Mouse (Mus musculus) limb, embryonic 11.5 days (tissue): ENCODE measurements at regions not wholly inside any gene's neighbourhood (a gene's known extent, or its start where the extent isn't known, plus 50 kb on each side); places are given as distances from the start of the nearest gene placed in this dataset.

Source experiments
- ATAC-seq: fragments of 200-750 bp; cut with Nextera tagmentation; 2 replicates; pipeline ENCODE4 v1.8.0; 2017; ENCODE audit warnings: low read depth; ENCODE audit not compliant: insufficient number of reproducible peaks, low FRiP score, low TSS enrichment
- DNase-seq: peaks from one replicate; pipeline ENCODE4 v3.0.0-alpha.2; 2015; ENCODE audit warnings: low spot score
- H3K27ac ChIP-seq: fragments of 300-500 bp; sonication (generic); replicated peaks from 2 replicates; pipeline ENCODE4 v1.5.1; 2014; ENCODE audit warnings: low read depth, mild to moderate bottlenecking, low read length
- H3K27me3 ChIP-seq: fragments of 300-500 bp; sonication (generic); 2 replicates; pipeline ENCODE4 v1.6.1; 2014; ENCODE audit warnings: mild to moderate bottlenecking, low read length, mixed read lengths; ENCODE audit not compliant: control insufficient read depth, insufficient read depth
- H3K36me3 ChIP-seq: fragments of 300-500 bp; sonication (generic); 2 replicates; pipeline ENCODE4 v1.6.1; 2014; ENCODE audit warnings: mild to moderate bottlenecking, low read length, moderate library complexity, mixed read lengths; ENCODE audit not compliant: control insufficient read depth, insufficient read depth
- H3K4me1 ChIP-seq: fragments of 300-500 bp; sonication (generic); 2 replicates; pipeline ENCODE4 v1.6.1; 2014; ENCODE audit warnings: low read length, mixed read lengths; ENCODE audit not compliant: control insufficient read depth, insufficient read depth
- H3K4me2 ChIP-seq: fragments of 300-500 bp; sonication (generic); 2 replicates; pipeline ENCODE4 v1.6.1; 2014; ENCODE audit warnings: low read depth, mild to moderate bottlenecking, moderate library complexity; ENCODE audit not compliant: severe bottlenecking
- H3K4me3 ChIP-seq: fragments of 300-500 bp; sonication (generic); 2 replicates; pipeline ENCODE4 v1.5.1; 2014; ENCODE audit warnings: low read depth, low read length
- H3K9ac ChIP-seq: fragments of 300-500 bp; sonication (generic); 2 replicates; pipeline ENCODE4 v1.6.1; 2014; ENCODE audit warnings: mild to moderate bottlenecking, low read length
- H3K9me3 ChIP-seq: fragments of 300-500 bp; sonication (generic); 2 replicates; pipeline ENCODE4 v1.6.1; 2016; ENCODE audit warnings: low read length; ENCODE audit not compliant: control insufficient read depth
- WGBS: fragments of 180-500 bp; shearing (Covaris S2); extraction: QIAGEN DNeasy Blood & Tissue Kit; methylation state at CpG from one replicate; pipeline ENCODE4 v1.1.7; 2014; 5-methylcytosine and 5-hydroxymethylcytosine counted together

GRCm38 (mm10) chr15:85670176-85670788 is 64.5 kb upstream of the Ppara start:
- ATAC-seq (peak; percentile 65), DNase-seq (peak; percentile 64)
- Histone ChIP-seq H3K4me3 (peak overlapping the region; percentile 65), H3K4me1 (peaks cover 15% of the 10 kb centered on the region; the same call in 1 of the 2 replicates), H3K27ac (no peak overlapping the region), H3K27me3 (peaks cover 72% of the 10 kb centered on the region), H3K4me2 (peak overlapping the region; percentile 97), H3K36me3 (no peaks in the 10 kb centered on the region), H3K9me3 (no peaks in the 10 kb centered on the region), H3K9ac (peak overlapping the region; percentile 64)
- WGBS, result under 1% methylated on average over 52 of the region's 64 CpGs

GRCm38 (mm10) chr15:85670789-85671700 is 63.7 kb upstream of the Ppara start:
- H3K9ac ChIP-seq, result peak overlapping the region; percentile 64
- peaks cover 15% of the 10 kb centered on the region; the same call in 1 of the 2 replicates for H3K4me1 ChIP-seq
- H3K4me3 ChIP-seq, result peak overlapping the region; percentile 65
- ATAC-seq, result peak; percentile 26; the same call in 1 of the 2 replicates
- H3K27me3 ChIP-seq, result peaks cover 68% of the 10 kb centered on the region
- H3K27ac ChIP-seq, result no peak overlapping the region
- peak overlapping the region; percentile 97 for H3K4me2 ChIP-seq
- DNase-seq, result peak; percentile 56
- under 1% methylated on average over 91 of the region's 141 CpGs for WGBS
- no peaks in the 10 kb centered on the region for H3K9me3 ChIP-seq
- no peaks in the 10 kb centered on the region for H3K36me3 ChIP-seq

GRCm38 (mm10) chr15:85671701-85672191 is 63.0 kb upstream of the Ppara start:
- no peaks in the 10 kb centered on the region for H3K9me3 ChIP-seq
- peak overlapping the region; percentile 97 for H3K4me2 ChIP-seq
- H3K4me3 ChIP-seq, result peak overlapping the region; percentile 65
- no peaks in the 10 kb centered on the region for H3K36me3 ChIP-seq
- peak; percentile 36; the same call in 1 of the 2 replicates for ATAC-seq
- H3K4me1 ChIP-seq, result peaks cover 15% of the 10 kb centered on the region; the same call in 1 of the 2 replicates
- DNase-seq, result peak; percentile 60
- 3% methylated on average over 50 of the region's 50 CpGs for WGBS
- peak overlapping the region; percentile 64 for H3K9ac ChIP-seq
- H3K27ac ChIP-seq, result no peak overlapping the region
- H3K27me3 ChIP-seq, result peaks cover 63% of the 10 kb centered on the region

GRCm38 (mm10) chr15:85672376-85672775 is 62.4 kb upstream of the Ppara start:
- no peaks in the 10 kb centered on the region for H3K36me3 ChIP-seq
- no peak for DNase-seq
- H3K4me2 ChIP-seq, result no peak overlapping the region
- peaks cover 15% of the 10 kb centered on the region; the same call in 1 of the 2 replicates for H3K4me1 ChIP-seq
- no peak overlapping the region for H3K27ac ChIP-seq
- H3K4me3 ChIP-seq, result peak overlapping the region; percentile 65; the same call in 1 of the 2 replicates
- H3K27me3 ChIP-seq, result peaks cover 61% of the 10 kb centered on the region
- ATAC-seq, result no peak
- no peaks in the 10 kb centered on the region for H3K9me3 ChIP-seq
- 84% methylated on average over 3 of the region's 3 CpGs for WGBS
- no peak overlapping the region for H3K9ac ChIP-seq

GRCm38 (mm10) chr15:85672931-85673330 is 61.9 kb upstream of the Ppara start:
- no peaks in the 10 kb centered on the region for H3K9me3 ChIP-seq
- H3K9ac ChIP-seq, result no peak overlapping the region
- ATAC-seq (no peak), DNase-seq (no peak)
- peaks cover 15% of the 10 kb centered on the region; the same call in 1 of the 2 replicates for H3K4me1 ChIP-seq
- 69% methylated on average over 3 of the region's 3 CpGs for WGBS
- no peaks in the 10 kb centered on the region for H3K36me3 ChIP-seq
- H3K4me2 ChIP-seq, result no peak overlapping the region
- peaks cover 57% of the 10 kb centered on the region for H3K27me3 ChIP-seq
- H3K27ac ChIP-seq, result no peak overlapping the region
- H3K4me3 ChIP-seq, result no peak overlapping the region

GRCm38 (mm10) chr15:85673506-85673905 is 61.3 kb upstream of the Ppara start:
- H3K4me1 ChIP-seq, result peaks cover 15% of the 10 kb centered on the region; the same call in 1 of the 2 replicates
- no peak overlapping the region for H3K27ac ChIP-seq
- no peak overlapping the region for H3K4me2 ChIP-seq
- no peak overlapping the region for H3K4me3 ChIP-seq
- H3K9ac ChIP-seq, result no peak overlapping the region
- H3K27me3 ChIP-seq, result peaks cover 56% of the 10 kb centered on the region
- H3K36me3 ChIP-seq, result no peaks in the 10 kb centered on the region
- WGBS, result 88% methylated on average over 9 of the region's 9 CpGs
- DNase-seq (no peak), ATAC-seq (no peak)
- H3K9me3 ChIP-seq, result no peaks in the 10 kb centered on the region

GRCm38 (mm10) chr15:85674191-85674984 is 60.4 kb upstream of the Ppara start:
- Histone ChIP-seq H3K4me3 (no peak overlapping the region), H3K36me3 (no peaks in the 10 kb centered on the region), H3K4me1 (peaks cover 15% of the 10 kb centered on the region; the same call in 1 of the 2 replicates), H3K9ac (no peak overlapping the region), H3K4me2 (no peak overlapping the region), H3K27me3 (peaks cover 48% of the 10 kb centered on the region), H3K27ac (no peak overlapping the region), H3K9me3 (no peaks in the 10 kb centered on the region)
- 86% methylated on average over 9 of the region's 9 CpGs for WGBS
- ATAC-seq (no peak), DNase-seq (no peak)

- Histone ChIP-seq H3K36me3 (no peaks in the 10 kb centered on the region), H3K9me3 (no peaks in the 10 kb centered on the region), H3K9ac (no peak overlapping the region), H3K4me2 (no peak overlapping the region), H3K4me3 (no peak overlapping the region), H3K27ac (no peak overlapping the region), H3K27me3 (peaks cover 40% of the 10 kb centered on the region), H3K4me1 (peaks cover 12% of the 10 kb centered on the region; the same call in 1 of the 2 replicates)
- ATAC-seq (no peak), DNase-seq (no peak)
- 92% methylated on average over 7 of the region's 7 CpGs for WGBS
These were observed 59.7 kb upstream of the Ppara start for GRCm38 (mm10) chr15:85675126-85675525.
